Mouse (Mus musculus) forebrain, embryonic 12.5 days (tissue): Measurements from ENCODE around the gene Unkl. TPM values are rescaled to one million over a fixed set of nuclear protein-coding genes. Genes with fewer than 3 reads are reported as not detected.

Source experiments
- ATAC-seq: fragments of 200-750 bp; cut with Nextera tagmentation; 2 replicates; pipeline ENCODE4 v1.8.0; 2017; ENCODE audit warnings: moderate TSS enrichment; ENCODE audit not compliant: low FRiP score
- H3K27ac ChIP-seq: fragments of 300-500 bp; sonication (generic); 2 replicates; pipeline ENCODE4 v1.5.1; 2016; ENCODE audit warnings: mild to moderate bottlenecking
- H3K27me3 ChIP-seq: fragments of 300-500 bp; sonication (generic); 2 replicates; pipeline ENCODE4 v1.6.1; 2016; ENCODE audit warnings: mild to moderate bottlenecking
- H3K36me3 ChIP-seq: fragments of 300-500 bp; sonication (generic); replicated peaks from 2 replicates; pipeline ENCODE4 v1.6.1; 2016; ENCODE audit warnings: mild to moderate bottlenecking
- H3K4me1 ChIP-seq: fragments of 300-500 bp; sonication (generic); 2 replicates; pipeline ENCODE4 v1.6.1; 2016
- H3K4me2 ChIP-seq: fragments of 300-500 bp; sonication (generic); 2 replicates; pipeline ENCODE4 v1.6.1; 2016; ENCODE audit warnings: mild to moderate bottlenecking, moderate library complexity
- H3K4me3 ChIP-seq: fragments of 300-500 bp; sonication (generic); replicated peaks from 2 replicates; pipeline ENCODE4 v1.5.1; 2016; ENCODE audit warnings: mild to moderate bottlenecking
- H3K9ac ChIP-seq: fragments of 300-500 bp; sonication (generic); 2 replicates; pipeline ENCODE4 v1.6.1; 2016; ENCODE audit warnings: mild to moderate bottlenecking
- H3K9me3 ChIP-seq: fragments of 300-500 bp; sonication (generic); 2 replicates; pipeline ENCODE4 v1.6.1; 2016
- WGBS: fragments of 180-500 bp; shearing (Covaris S2); methylation state at CpG from one replicate; pipeline ENCODE4 v1.1.7; 2016; 5-methylcytosine and 5-hydroxymethylcytosine counted together
- polyA plus RNA-seq: library from polyadenylated mRNA; unstranded; fragments of >200 nt; fragmentation: Nextera tagmentation; extraction: Ambion mirVana; gene quantifications from 2 replicates; pipeline ENCODE4 v1.2.1, GENCODE M21; 2016

The Unkl gene
- polyA plus RNA-seq, 1 experiment from 2014 or later = 10.0 TPM

- Histone ChIP-seq H3K9me3 (no peaks in the 10 kb centered on the region), H3K4me3 (peak overlapping the region; percentile 69), H3K27ac (no peak overlapping the region), H3K4me2 (peak overlapping the region; percentile 98), H3K4me1 (peaks cover 38% of the 10 kb centered on the region), H3K27me3 (peaks cover 10% of the 10 kb centered on the region; the same call in 1 of the 2 replicates), H3K36me3 (0 out of 2 replicates have a peak, but pooled peaks cover 10% of the 10 kb centered on the region), H3K9ac (peak overlapping the region; percentile 85)
- no peak for ATAC-seq
- WGBS = 9% methylated on average over 17 of the region's 17 CpGs
Measured at GRCm38 (mm10) chr17:25184961-25185360, 3.2 kb upstream of the Unkl start.

GRCm38 (mm10) chr17:25187784-25188149, 430 bp upstream of the Unkl start:
- Histone ChIP-seq H3K4me2 (peak overlapping the region; percentile 81), H3K27me3 (no peaks in the 10 kb centered on the region), H3K9ac (peak overlapping the region; percentile 92), H3K4me1 (peaks cover 44% of the 10 kb centered on the region), H3K36me3 (0 out of 2 replicates have a peak, but pooled peaks cover 21% of the 10 kb centered on the region), H3K9me3 (no peaks in the 10 kb centered on the region), H3K4me3 (peak overlapping the region; percentile 99), H3K27ac (peak overlapping the region; percentile 82)
- 7% methylated on average over 11 of the region's 11 CpGs for WGBS
- ATAC-seq = no peak

- Histone ChIP-seq H3K4me2 (peak overlapping the region; percentile 81), H3K27ac (no peak overlapping the region), H3K36me3 (0 out of 2 replicates have a peak, but pooled peaks cover 21% of the 10 kb centered on the region), H3K9ac (peak overlapping the region; percentile 92), H3K9me3 (no peaks in the 10 kb centered on the region), H3K4me3 (peak overlapping the region; percentile 99), H3K27me3 (no peaks in the 10 kb centered on the region), H3K4me1 (peaks cover 38% of the 10 kb centered on the region)
- ATAC-seq = no peak
- WGBS = 2% methylated on average over 16 of the region's 16 CpGs
Measured at GRCm38 (mm10) chr17:25189091-25189490, 894 bp downstream of the Unkl start.

GRCm38 (mm10) chr17:25202401-25202800, 14.2 kb downstream of the Unkl start:
- H3K36me3 ChIP-seq = peaks cover 66% of the 10 kb centered on the region
- no peaks in the 10 kb centered on the region for H3K27me3 ChIP-seq
- H3K4me3 ChIP-seq = no peak overlapping the region
- no peaks in the 10 kb centered on the region for H3K4me1 ChIP-seq
- no peak overlapping the region for H3K27ac ChIP-seq
- no peaks in the 10 kb centered on the region for H3K9me3 ChIP-seq
- H3K9ac ChIP-seq = no peak overlapping the region
- WGBS = 91% methylated on average over 4 of the region's 4 CpGs
- ATAC-seq = no peak
- H3K4me2 ChIP-seq = no peak overlapping the region

GRCm38 (mm10) chr17:25210006-25210405, 21.8 kb downstream of the Unkl start:
- H3K9me3 ChIP-seq = no peaks in the 10 kb centered on the region
- WGBS = 95% methylated on average over 4 of the region's 4 CpGs
- H3K4me1 ChIP-seq = no peaks in the 10 kb centered on the region
- no peak for ATAC-seq
- H3K4me2 ChIP-seq = no peak overlapping the region
- no peaks in the 10 kb centered on the region for H3K27me3 ChIP-seq
- peaks cover 85% of the 10 kb centered on the region for H3K36me3 ChIP-seq
- H3K4me3 ChIP-seq = no peak overlapping the region
- no peak overlapping the region for H3K9ac ChIP-seq
- H3K27ac ChIP-seq = no peak overlapping the region

GRCm38 (mm10) chr17:25210680-25211466, 22.7 kb downstream of the Unkl start:
- 92% methylated on average over 15 of the region's 15 CpGs for WGBS
- Histone ChIP-seq H3K36me3 (peaks cover 85% of the 10 kb centered on the region), H3K27me3 (no peaks in the 10 kb centered on the region), H3K4me1 (no peaks in the 10 kb centered on the region), H3K27ac (no peak overlapping the region), H3K9me3 (no peaks in the 10 kb centered on the region), H3K4me2 (no peak overlapping the region), H3K9ac (no peak overlapping the region), H3K4me3 (no peak overlapping the region)
- no peak for ATAC-seq

- 89% methylated on average over 4 of the region's 4 CpGs for WGBS
- H3K36me3 ChIP-seq = peaks cover 78% of the 10 kb centered on the region
Measured at GRCm38 (mm10) chr17:25211705-25212104, 23.5 kb downstream of the Unkl start.

GRCm38 (mm10) chr17:25215431-25215830, 27.2 kb downstream of the Unkl start:
- H3K9ac ChIP-seq = no peak overlapping the region
- H3K27ac ChIP-seq = no peak overlapping the region
- no peak overlapping the region for H3K4me2 ChIP-seq
- H3K36me3 ChIP-seq = peaks cover 53% of the 10 kb centered on the region
- 88% methylated on average over 3 of the region's 3 CpGs for WGBS
- H3K4me1 ChIP-seq = no peaks in the 10 kb centered on the region
- H3K27me3 ChIP-seq = no peaks in the 10 kb centered on the region
- no peak overlapping the region for H3K4me3 ChIP-seq
- no peaks in the 10 kb centered on the region for H3K9me3 ChIP-seq
- ATAC-seq = no peak

More at GRCm38 (mm10) chr17:25211705-25212104, 23.5 kb downstream of the Unkl start:
- Histone ChIP-seq H3K4me1 (no peaks in the 10 kb centered on the region), H3K4me3 (no peak overlapping the region), H3K4me2 (no peak overlapping the region), H3K9me3 (no peaks in the 10 kb centered on the region), H3K27ac (no peak overlapping the region), H3K27me3 (no peaks in the 10 kb centered on the region), H3K9ac (no peak overlapping the region)
- no peak for ATAC-seq

- Histone ChIP-seq H3K27ac (no peak overlapping the region), H3K27me3 (peaks cover 3% of the 10 kb centered on the region), H3K9me3 (no peaks in the 10 kb centered on the region), H3K9ac (no peak overlapping the region), H3K4me2 (no peak overlapping the region), H3K4me3 (no peak overlapping the region), H3K36me3 (peaks cover 24% of the 10 kb centered on the region), H3K4me1 (peaks cover 14% of the 10 kb centered on the region)
- 88% methylated on average over 9 of the region's 9 CpGs for WGBS
- no peak for ATAC-seq
Measured at GRCm38 (mm10) chr17:25218967-25219366, 30.8 kb downstream of the Unkl start.

GRCm38 (mm10) chr17:25219492-25220295, 31.5 kb downstream of the Unkl start:
- Histone ChIP-seq H3K9me3 (no peaks in the 10 kb centered on the region), H3K4me1 (peaks cover 14% of the 10 kb centered on the region), H3K9ac (no peak overlapping the region), H3K27ac (no peak overlapping the region), H3K27me3 (peaks cover 3% of the 10 kb centered on the region), H3K4me3 (no peak overlapping the region), H3K36me3 (peaks cover 18% of the 10 kb centered on the region), H3K4me2 (no peak overlapping the region)
- 94% methylated on average over 15 of the region's 15 CpGs for WGBS
- no peak for ATAC-seq

- H3K4me1 ChIP-seq = peaks cover 14% of the 10 kb centered on the region
- H3K9ac ChIP-seq = no peak overlapping the region
- H3K27ac ChIP-seq = no peak overlapping the region
- no peak overlapping the region for H3K4me3 ChIP-seq
- no peak for ATAC-seq
- peaks cover 11% of the 10 kb centered on the region for H3K36me3 ChIP-seq
- no peaks in the 10 kb centered on the region for H3K9me3 ChIP-seq
- peaks cover 3% of the 10 kb centered on the region for H3K27me3 ChIP-seq
- H3K4me2 ChIP-seq = no peak overlapping the region
- WGBS = 87% methylated on average over 1 of the region's 1 CpGs
Measured at GRCm38 (mm10) chr17:25220746-25221145, 32.5 kb downstream of the Unkl start.

GRCm38 (mm10) chr17:25221821-25222503, 33.8 kb downstream of the Unkl start:
- H3K9me3 ChIP-seq = no peaks in the 10 kb centered on the region
- H3K9ac ChIP-seq = peak overlapping the region; percentile 48
- WGBS = 2% methylated on average over 24 of the region's 30 CpGs
- ATAC-seq = peak; percentile 84
- peaks cover 3% of the 10 kb centered on the region for H3K27me3 ChIP-seq
- H3K4me1 ChIP-seq = peaks cover 14% of the 10 kb centered on the region
- peak overlapping the region; percentile 74 for H3K4me2 ChIP-seq
- peaks cover 16% of the 10 kb centered on the region for H3K36me3 ChIP-seq
- H3K27ac ChIP-seq = peak overlapping the region; percentile 31; the same call in 1 of the 2 replicates
- peak overlapping the region; percentile 41 for H3K4me3 ChIP-seq
